Mouse (Mus musculus) stomach, embryonic 14.5 days (tissue): ENCODE measurements at regions not wholly inside any gene's neighbourhood (a gene's known extent, or its start where the extent isn't known, plus 50 kb on each side); places are given as distances from the start of the nearest gene placed in this dataset.

Experiments
- ATAC-seq: fragments of 200-750 bp; cut with Nextera tagmentation; 2 replicates; pipeline ENCODE4 v1.8.0; 2017; ENCODE audit warnings: low read depth, moderate TSS enrichment; ENCODE audit not compliant: insufficient number of reproducible peaks, insufficient read depth, low FRiP score
- H3K27ac ChIP-seq: fragments of 300-500 bp; sonication (generic); 2 replicates; pipeline ENCODE4 v1.5.1; 2014; ENCODE audit warnings: mild to moderate bottlenecking, low read length, moderate library complexity, mixed read lengths
- H3K27me3 ChIP-seq: fragments of 300-500 bp; sonication (generic); 2 replicates; pipeline ENCODE4 v1.6.1; 2014; ENCODE audit warnings: low read length, control low read depth, mixed read lengths; ENCODE audit not compliant: control insufficient read depth, insufficient read depth
- H3K36me3 ChIP-seq: fragments of 300-500 bp; sonication (generic); 2 replicates; pipeline ENCODE4 v1.6.1; 2014; ENCODE audit warnings: mild to moderate bottlenecking, control low read depth, low read length, moderate library complexity, mixed read lengths; ENCODE audit not compliant: control insufficient read depth, insufficient read depth
- H3K4me1 ChIP-seq: fragments of 300-500 bp; sonication (generic); 2 replicates; pipeline ENCODE4 v1.6.1; 2014; ENCODE audit warnings: low read length, control low read depth, mixed read lengths; ENCODE audit not compliant: control insufficient read depth, insufficient read depth
- H3K4me2 ChIP-seq: fragments of 300-500 bp; sonication (generic); replicated peaks from 2 replicates; pipeline ENCODE4 v1.6.1; 2014; ENCODE audit warnings: low read depth, low read length, control low read depth
- H3K4me3 ChIP-seq: fragments of 300-500 bp; sonication (generic); 2 replicates; pipeline ENCODE4 v1.5.1; 2014; ENCODE audit warnings: low read depth, low read length, control low read depth
- H3K9ac ChIP-seq: fragments of 300-500 bp; sonication (generic); replicated peaks from 2 replicates; pipeline ENCODE4 v1.6.1; 2014; ENCODE audit warnings: low read depth, mild to moderate bottlenecking, control low read depth, low read length, moderate library complexity, mixed read lengths
- H3K9me3 ChIP-seq: fragments of 300-500 bp; sonication (generic); 2 replicates; pipeline ENCODE4 v1.6.1; 2016; ENCODE audit warnings: low read depth, low read length, control low read depth; ENCODE audit not compliant: control insufficient read depth
- WGBS: fragments of 180-500 bp; shearing (Covaris S2); extraction: QIAGEN DNeasy Blood & Tissue Kit; methylation state at CpG from one replicate; pipeline ENCODE4 v1.1.7; 2014; 5-methylcytosine and 5-hydroxymethylcytosine counted together

GRCm38 (mm10) chr13:116711148-116711865, 314.0 kb downstream of the Parp8 start:
- H3K27ac ChIP-seq: peak overlapping the region; percentile 74
- 0 out of 2 replicates have a peak, but pooled peaks cover 3% of the 10 kb centered on the region for H3K4me1 ChIP-seq
- H3K36me3 ChIP-seq: no peaks in the 10 kb centered on the region
- WGBS: 3% methylated on average over 22 of the region's 22 CpGs
- no peaks in the 10 kb centered on the region for H3K9me3 ChIP-seq
- no peak for ATAC-seq
- H3K9ac ChIP-seq: peak overlapping the region; percentile 25; the same call in 1 of the 2 replicates
- 0 out of 2 replicates have a peak, but pooled peaks cover 2% of the 10 kb centered on the region for H3K27me3 ChIP-seq
- peak overlapping the region; percentile 78 for H3K4me2 ChIP-seq
- H3K4me3 ChIP-seq: peak overlapping the region; percentile 26

DNA sequence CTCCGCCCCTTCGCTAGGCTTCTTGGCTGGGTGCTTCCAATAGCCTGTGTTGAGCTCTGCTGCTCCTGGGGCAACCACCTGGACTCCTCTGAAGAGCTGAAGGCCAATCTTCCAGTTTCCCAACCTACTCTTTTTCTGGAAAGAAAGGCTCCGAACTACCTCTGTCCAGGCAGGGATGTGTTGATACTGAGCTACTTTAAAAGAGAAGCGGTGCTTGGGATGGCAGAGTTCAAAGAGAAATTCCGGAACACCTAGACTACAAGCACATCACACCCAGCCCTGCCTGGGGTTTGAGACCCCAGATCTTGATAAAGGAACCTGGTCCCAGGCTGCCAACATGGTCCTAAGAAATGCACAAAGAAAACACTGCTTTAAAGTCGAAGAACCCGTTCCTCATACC, 315.7 kb downstream of the Parp8 start:
- H3K27me3 ChIP-seq: 0 out of 2 replicates have a peak, but pooled peaks cover 2% of the 10 kb centered on the region
- peak overlapping the region; percentile 85 for H3K27ac ChIP-seq
- H3K4me1 ChIP-seq: 0 out of 2 replicates have a peak, but pooled peaks cover 3% of the 10 kb centered on the region
- no peak for ATAC-seq
- H3K9me3 ChIP-seq: no peaks in the 10 kb centered on the region
- 0 out of 2 replicates have a peak overlapping the region, but pooled peaks have one; percentile 25 for H3K9ac ChIP-seq
- no peak overlapping the region for H3K4me3 ChIP-seq
- H3K36me3 ChIP-seq: no peaks in the 10 kb centered on the region
- peak overlapping the region; percentile 32 for H3K4me2 ChIP-seq
- 29% methylated on average over 7 of the region's 7 CpGs for WGBS

- H3K4me1 ChIP-seq: 0 out of 2 replicates have a peak, but pooled peaks cover 3% of the 10 kb centered on the region
- H3K9ac ChIP-seq: peak overlapping the region; percentile 33; the same call in 1 of the 2 replicates
- no peaks in the 10 kb centered on the region for H3K9me3 ChIP-seq
- peak overlapping the region; percentile 42 for H3K4me3 ChIP-seq
- H3K4me2 ChIP-seq: peak overlapping the region; percentile 58
- no peak for ATAC-seq
- peak overlapping the region; percentile 89 for H3K27ac ChIP-seq
- H3K27me3 ChIP-seq: 0 out of 2 replicates have a peak, but pooled peaks cover 2% of the 10 kb centered on the region
- H3K36me3 ChIP-seq: no peaks in the 10 kb centered on the region
- 7% methylated on average over 16 of the region's 16 CpGs for WGBS
Observed at GRCm38 (mm10) chr13:116708846-116709245, 316.5 kb downstream of the Parp8 start.

DNA sequence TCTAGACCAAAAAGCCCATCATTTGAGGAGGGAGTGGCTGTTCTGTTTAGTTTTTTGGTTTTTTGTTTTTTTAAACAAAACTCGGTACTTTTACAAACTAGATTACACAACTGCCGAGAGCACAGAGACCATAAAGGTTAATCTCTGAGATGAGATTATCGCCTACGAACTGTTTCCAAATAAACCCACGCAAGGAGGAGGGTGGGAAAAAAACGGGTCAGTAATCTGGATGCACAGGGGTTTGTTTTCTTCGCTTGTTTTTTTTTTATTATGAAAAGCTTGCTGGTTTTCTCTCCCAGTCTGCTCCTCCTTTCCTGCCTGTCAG, 316.9 kb downstream of the Parp8 start:
- H3K4me2 ChIP-seq: peak overlapping the region; percentile 58
- no peaks in the 10 kb centered on the region for H3K36me3 ChIP-seq
- H3K9ac ChIP-seq: peak overlapping the region; percentile 33
- H3K4me1 ChIP-seq: 0 out of 2 replicates have a peak, but pooled peaks cover 3% of the 10 kb centered on the region
- H3K27ac ChIP-seq: peak overlapping the region; percentile 89
- no peak for ATAC-seq
- 0 out of 2 replicates have a peak, but pooled peaks cover 2% of the 10 kb centered on the region for H3K27me3 ChIP-seq
- H3K9me3 ChIP-seq: no peaks in the 10 kb centered on the region
- 2% methylated on average over 7 of the region's 7 CpGs for WGBS
- peak overlapping the region; percentile 42 for H3K4me3 ChIP-seq

DNA sequence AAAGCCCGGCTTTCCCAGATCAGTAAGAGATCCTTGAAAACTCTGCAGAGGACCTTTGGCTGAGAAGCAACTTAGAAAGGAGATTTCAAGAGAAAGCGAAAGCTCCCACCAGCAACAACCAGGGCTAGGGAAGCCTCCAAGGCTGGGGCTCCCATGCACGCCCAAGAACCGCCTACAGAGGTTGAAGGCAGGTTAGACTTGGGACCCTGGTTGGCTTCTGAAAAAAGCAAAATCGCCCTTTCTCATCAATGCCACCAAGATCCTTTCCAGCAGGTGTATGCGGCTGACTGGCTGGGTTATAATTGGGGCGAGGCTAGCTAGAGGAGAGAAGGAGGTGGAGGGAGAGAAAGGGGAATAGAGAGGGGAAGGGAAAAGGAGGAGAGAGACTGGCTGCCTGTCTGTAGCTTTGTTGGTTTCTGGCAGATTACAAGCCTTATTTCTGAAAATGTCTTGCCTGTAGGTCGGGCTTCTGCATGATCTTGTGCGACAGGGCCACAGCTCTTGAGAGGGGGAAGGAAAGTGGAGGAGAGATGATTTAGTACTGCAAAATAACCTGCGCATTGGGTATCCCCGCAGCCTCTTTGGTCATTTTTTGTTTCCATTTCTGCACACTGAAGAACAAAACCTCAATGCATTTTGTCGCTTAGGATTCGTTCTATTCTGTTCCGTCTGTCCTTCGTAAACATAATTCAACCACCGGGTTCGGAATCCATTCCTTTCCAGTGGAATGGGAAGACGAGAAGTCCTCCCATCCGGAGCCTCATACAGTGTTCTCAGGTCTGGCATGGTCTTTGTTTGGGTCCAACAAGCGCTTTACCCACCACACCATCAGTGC, 317.5 kb downstream of the Parp8 start:
- Histone ChIP-seq H3K4me2 (peak overlapping the region; percentile 58), H3K9me3 (no peaks in the 10 kb centered on the region), H3K27me3 (0 out of 2 replicates have a peak, but pooled peaks cover 2% of the 10 kb centered on the region), H3K4me3 (peak overlapping the region; percentile 42), H3K36me3 (no peaks in the 10 kb centered on the region), H3K27ac (peak overlapping the region; percentile 89), H3K4me1 (0 out of 2 replicates have a peak, but pooled peaks cover 3% of the 10 kb centered on the region), H3K9ac (peak overlapping the region; percentile 37)
- 7% methylated on average over 20 of the region's 20 CpGs for WGBS
- no peak for ATAC-seq

DNA sequence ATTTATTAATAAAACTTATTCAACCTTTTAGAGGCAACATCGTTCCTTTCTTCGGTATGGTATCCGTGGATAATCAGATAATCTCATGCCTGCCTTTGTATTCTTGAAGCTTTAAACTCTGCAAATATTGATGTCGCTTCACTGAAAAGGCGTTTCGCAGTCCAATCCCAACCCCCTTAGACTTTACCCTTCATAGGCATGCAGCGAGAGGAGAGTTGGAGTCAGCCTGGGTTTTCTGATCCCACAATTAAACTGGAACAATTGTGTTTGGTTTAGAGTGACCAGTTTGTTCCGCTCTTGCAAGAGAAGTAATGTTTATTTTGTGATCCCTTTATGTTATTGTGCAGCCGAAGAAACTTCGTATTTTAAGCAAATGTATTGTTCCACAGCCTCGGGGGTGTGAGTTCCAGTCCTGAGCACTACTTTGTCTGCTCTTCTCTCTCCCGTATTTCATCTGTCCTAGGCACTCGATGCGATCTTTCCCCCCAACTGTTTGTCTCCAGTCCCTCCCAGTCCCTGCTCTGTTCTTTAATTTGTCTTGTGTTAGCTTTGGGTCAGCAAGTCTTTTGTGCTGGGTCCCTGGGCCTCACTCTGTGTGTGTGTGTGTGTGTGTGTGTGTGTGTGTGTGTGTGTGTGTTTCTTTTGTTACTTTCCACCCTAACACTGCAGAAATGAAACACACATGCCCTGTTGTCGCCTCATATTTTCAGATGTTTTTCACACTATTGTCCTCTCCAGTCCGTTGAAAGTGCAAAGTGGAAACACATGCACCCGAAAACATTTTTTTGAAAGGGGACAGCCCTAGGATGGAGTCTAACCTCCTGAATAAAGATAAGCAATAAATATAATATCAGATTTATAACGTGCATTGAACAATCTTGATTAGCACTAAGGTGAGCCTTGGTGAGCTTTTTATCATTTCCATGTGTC, 318.7 kb downstream of the Parp8 start:
- Histone ChIP-seq H3K4me2 (peak overlapping the region; percentile 58), H3K36me3 (no peaks in the 10 kb centered on the region), H3K4me3 (peak overlapping the region; percentile 42), H3K4me1 (0 out of 2 replicates have a peak, but pooled peaks cover under 1% of the 10 kb centered on the region), H3K27ac (peak overlapping the region; percentile 89), H3K27me3 (0 out of 2 replicates have a peak, but pooled peaks cover 2% of the 10 kb centered on the region), H3K9me3 (no peaks in the 10 kb centered on the region), H3K9ac (peak overlapping the region; percentile 37; the same call in 1 of the 2 replicates)
- 8% methylated on average over 18 of the region's 18 CpGs for WGBS
- peak; percentile 21; the same call in 1 of the 2 replicates for ATAC-seq

DNA sequence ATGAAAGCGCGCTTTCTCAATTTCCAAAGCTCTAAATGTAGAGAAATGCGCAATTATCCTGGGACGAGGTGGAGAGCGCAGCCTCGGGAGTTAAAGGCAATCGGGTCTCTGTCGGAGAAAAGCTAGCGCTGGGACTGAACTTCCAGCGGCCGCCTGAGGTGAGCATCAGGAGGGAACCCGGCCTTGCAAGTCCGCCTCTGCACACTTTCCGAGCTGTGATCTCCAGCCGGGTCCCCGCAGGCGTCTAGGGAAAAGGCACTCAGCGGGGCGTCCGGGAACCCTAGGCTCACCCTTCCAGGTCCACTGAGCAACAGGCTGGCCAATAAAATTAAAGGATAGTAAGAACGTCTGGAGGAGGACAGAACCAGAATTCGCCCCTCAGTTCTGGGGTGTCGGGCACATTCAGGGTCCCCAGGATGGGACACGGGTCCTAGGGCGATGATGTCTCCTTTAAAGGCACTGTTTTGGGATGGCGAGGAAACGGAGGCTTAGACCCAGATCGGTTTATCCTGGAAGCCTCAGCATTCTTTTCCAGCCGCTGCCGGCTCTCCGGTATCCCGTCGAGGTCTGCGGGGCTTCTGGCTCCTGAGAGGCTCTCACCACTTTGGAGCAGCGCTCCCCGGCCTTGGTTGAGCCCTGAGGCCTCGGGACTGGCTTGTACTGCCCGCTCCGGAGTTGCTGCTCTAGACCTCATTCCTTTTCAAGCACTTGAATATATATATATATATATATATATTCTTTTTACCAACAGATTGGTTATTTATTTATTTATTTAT, 319.5 kb downstream of the Parp8 start:
- Histone ChIP-seq H3K27ac (peak overlapping the region; percentile 89), H3K9ac (peak overlapping the region; percentile 63), H3K27me3 (0 out of 2 replicates have a peak, but pooled peaks cover 2% of the 10 kb centered on the region)

More for the DNA sequence above, 319.5 kb downstream of the Parp8 start:
- H3K4me2 ChIP-seq: peak overlapping the region; percentile 58
- H3K4me3 ChIP-seq: peak overlapping the region; percentile 42
- no peaks in the 10 kb centered on the region for H3K4me1 ChIP-seq
- under 1% methylated on average over 39 of the region's 39 CpGs for WGBS
- peak; percentile 64; the same call in 1 of the 2 replicates for ATAC-seq
- no peaks in the 10 kb centered on the region for H3K9me3 ChIP-seq
- H3K36me3 ChIP-seq: no peaks in the 10 kb centered on the region
